Mouse (Mus musculus) midbrain, postnatal 0 days (tissue): ENCODE results near the gene Clic4. TPM values are rescaled to one million over a fixed set of nuclear protein-coding genes. Genes with fewer than 3 reads are reported as not detected.

Experiments
- ATAC-seq: fragments of 200-750 bp; cut with Nextera tagmentation; 2 replicates; pipeline ENCODE4 v1.8.0; 2017; ENCODE audit warnings: moderate number of reproducible peaks, mild to moderate bottlenecking, moderate TSS enrichment, moderate library complexity; ENCODE audit not compliant: low FRiP score
- DNase-seq: peaks from one replicate; pipeline ENCODE4 v3.0.0-alpha.2; 2015; ENCODE audit warnings: low spot score
- H3K27ac ChIP-seq: fragments of 300-500 bp; sonication (generic); 2 replicates; pipeline ENCODE4 v1.5.1; 2014; ENCODE audit warnings: low read depth, mild to moderate bottlenecking, low read length, mixed read lengths
- H3K27me3 ChIP-seq: fragments of 300-500 bp; sonication (generic); 2 replicates; pipeline ENCODE4 v1.6.1; 2014; ENCODE audit warnings: low read length, control low read depth, mixed read lengths; ENCODE audit not compliant: insufficient read depth
- H3K36me3 ChIP-seq: fragments of 300-500 bp; sonication (generic); 2 replicates; pipeline ENCODE4 v1.6.1; 2014; ENCODE audit warnings: low read length, control low read depth, mixed read lengths; ENCODE audit not compliant: insufficient read depth
- H3K4me1 ChIP-seq: fragments of 300-500 bp; sonication (generic); 2 replicates; pipeline ENCODE4 v1.6.1; 2014; ENCODE audit warnings: mild to moderate bottlenecking, control low read depth, antibody characterized with exemption, low read length, mixed read lengths; ENCODE audit not compliant: insufficient read depth
- H3K4me2 ChIP-seq: fragments of 300-500 bp; sonication (generic); 2 replicates; pipeline ENCODE4 v1.6.1; 2014; ENCODE audit warnings: low read depth, mild to moderate bottlenecking, low read length, mixed read lengths; ENCODE audit not compliant: poor library complexity, severe bottlenecking
- H3K4me3 ChIP-seq: fragments of 300-500 bp; sonication (generic); 2 replicates; pipeline ENCODE4 v1.5.1; 2014; ENCODE audit warnings: low read depth, mild to moderate bottlenecking, low read length, moderate library complexity
- H3K9ac ChIP-seq: fragments of 300-500 bp; sonication (generic); replicated peaks from 2 replicates; pipeline ENCODE4 v1.6.1; 2014; ENCODE audit warnings: mild to moderate bottlenecking, low read length, moderate library complexity, mixed read lengths; ENCODE audit not compliant: poor library complexity, severe bottlenecking
- H3K9me3 ChIP-seq: fragments of 300-500 bp; sonication (generic); 2 replicates; pipeline ENCODE4 v1.6.1; 2016; ENCODE audit warnings: low read length, control low read depth
- CTCF ChIP-seq: IDR thresholded peaks from 2 replicates; pipeline ENCODE4 v1.5.1; 2016; ENCODE audit warnings: antibody characterized with exemption, mild to moderate bottlenecking
- WGBS: fragments of 180-500 bp; shearing (Covaris S2); extraction: QIAGEN DNeasy Blood & Tissue Kit; methylation state at CpG from one replicate; pipeline ENCODE4 v1.1.7; 2014; 5-methylcytosine and 5-hydroxymethylcytosine counted together
- polyA plus RNA-seq: library from polyadenylated mRNA; unstranded; fragments of >200 nt; fragmentation: Nextera tagmentation; extraction: Ambion mirVana; gene quantifications from 2 replicates; pipeline ENCODE4 v1.2.1, GENCODE M21; 2015
- total RNA-seq: library from RNA; depleted of rRNA; stranded (reverse); fragments of >200 nt; gene quantifications from 2 replicates; pipeline ENCODE4 v1.2.3, GENCODE M21; 2014

Gene Clic4
- total and polyA plus RNA-seq, 2 experiments from 2014 or later, result 38.0 to 47.4 TPM

DNA sequence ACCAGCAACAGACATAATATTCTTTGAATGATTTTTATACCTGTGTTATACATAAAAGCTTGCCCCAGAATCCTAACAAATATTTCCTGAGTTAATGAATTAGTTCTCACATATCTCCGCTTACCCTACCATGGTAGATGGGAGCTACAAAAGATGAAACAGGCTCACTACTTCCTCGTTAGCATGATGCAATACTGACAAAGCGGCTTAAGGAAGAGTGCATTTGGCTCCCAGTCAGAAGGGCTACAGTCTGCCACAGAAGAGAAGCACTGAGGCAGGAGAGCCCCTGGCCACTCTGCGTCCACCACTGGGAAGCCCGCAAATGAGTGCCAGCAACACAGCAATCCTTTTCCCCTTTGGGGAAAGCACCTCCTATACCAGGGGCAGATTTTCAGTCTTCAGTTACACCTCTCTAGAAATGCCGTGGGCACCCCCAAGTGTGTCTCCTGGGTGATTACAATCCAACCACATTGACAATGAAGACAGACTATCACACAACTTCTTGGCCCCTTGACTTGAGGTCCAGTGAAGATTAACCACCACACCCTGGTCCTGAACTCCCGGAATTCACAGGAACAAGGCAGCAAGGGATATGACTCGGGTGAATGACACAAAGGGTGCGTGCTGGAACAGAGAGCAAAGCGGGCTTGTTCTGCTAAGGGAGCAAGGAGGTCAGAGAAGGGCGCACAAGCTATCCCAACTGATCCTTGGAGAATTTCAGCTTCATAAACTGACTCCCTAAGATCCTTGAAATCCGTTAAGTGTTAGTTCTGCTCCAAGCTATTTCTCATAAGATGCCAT lies 19.2 kb downstream of the Clic4 start:
- no peak for TF ChIP-seq CTCF
- Histone ChIP-seq H3K9ac (no peak overlapping the region), H3K27ac (no peak overlapping the region), H3K4me3 (no peak overlapping the region), H3K4me2 (no peak overlapping the region), H3K4me1 (no peaks in the 10 kb centered on the region), H3K27me3 (no peaks in the 10 kb centered on the region), H3K36me3 (no peaks in the 10 kb centered on the region), H3K9me3 (no peaks in the 10 kb centered on the region)
- no peak for ATAC-seq
- no peak for DNase-seq
- WGBS, result 85% methylated on average over 12 of the region's 12 CpGs

DNA sequence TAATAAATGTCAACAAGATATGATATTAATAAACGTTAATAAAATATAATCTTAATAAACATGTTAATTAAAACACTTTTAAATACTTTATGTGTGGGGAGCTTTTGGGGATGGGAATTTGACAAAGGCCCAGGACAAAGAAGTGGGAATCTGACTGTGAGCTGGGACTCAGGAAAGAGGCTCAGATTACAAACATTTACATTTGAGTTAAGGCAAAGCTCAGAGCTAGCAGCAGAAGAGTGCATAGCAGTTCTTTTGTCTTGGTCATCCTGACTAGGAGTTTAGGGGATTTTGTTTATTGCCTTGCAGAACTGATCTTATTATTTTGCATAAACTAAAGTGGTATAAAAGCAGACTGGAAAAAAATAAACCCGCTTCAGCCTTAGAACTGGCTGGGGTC lies 20.8 kb downstream of the Clic4 start:
- H3K9ac ChIP-seq, result no peak overlapping the region
- no peak overlapping the region for H3K4me2 ChIP-seq
- H3K4me1 ChIP-seq, result no peaks in the 10 kb centered on the region
- H3K27me3 ChIP-seq, result no peaks in the 10 kb centered on the region
- H3K4me3 ChIP-seq, result no peak overlapping the region
- 9% methylated on average over 2 of the region's 2 CpGs for WGBS
- DNase-seq, result no peak
- no peaks in the 10 kb centered on the region for H3K36me3 ChIP-seq
- ATAC-seq, result no peak
- no peaks in the 10 kb centered on the region for H3K9me3 ChIP-seq
- no peak for TF ChIP-seq CTCF
- H3K27ac ChIP-seq, result no peak overlapping the region

DNA sequence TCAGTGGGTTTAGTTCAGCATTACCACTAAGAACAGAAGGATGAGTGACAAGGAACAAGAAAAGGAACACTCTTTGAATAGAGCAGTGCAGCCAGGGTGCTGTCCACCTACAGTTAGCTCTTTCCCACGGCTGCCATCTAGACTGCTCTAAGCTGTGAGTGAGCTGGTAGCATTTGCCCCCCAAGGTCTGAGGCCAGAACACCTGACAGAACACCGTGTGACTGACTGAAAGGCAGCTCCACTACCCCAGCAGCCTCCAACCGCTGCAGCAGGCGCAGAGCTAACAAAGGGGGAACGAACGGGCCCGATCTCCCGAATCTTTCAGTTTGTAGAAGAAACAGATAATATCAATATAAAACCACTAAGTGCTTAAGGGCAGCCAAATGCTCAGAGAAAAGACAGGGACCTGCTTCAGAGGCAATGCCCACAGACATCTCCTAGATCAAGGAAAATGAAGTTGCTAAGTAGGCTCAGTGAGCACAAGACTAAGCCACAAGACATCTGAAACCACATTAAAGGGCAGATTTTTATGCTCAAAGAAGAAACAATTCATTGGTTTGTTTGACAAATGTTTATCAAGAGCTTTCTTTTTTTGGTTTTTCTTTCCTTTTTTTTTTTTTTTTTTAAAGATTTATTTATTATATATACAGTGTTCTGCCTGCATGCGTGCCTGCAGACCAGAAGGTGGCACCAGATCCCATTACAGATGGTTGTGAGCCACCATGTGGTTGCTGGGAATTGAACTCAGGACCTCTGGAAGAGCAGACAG lies 24.2 kb downstream of the Clic4 start:
- H3K9ac ChIP-seq, result no peak overlapping the region
- no peaks in the 10 kb centered on the region for H3K9me3 ChIP-seq
- no peak overlapping the region for H3K4me2 ChIP-seq
- no peak overlapping the region for H3K27ac ChIP-seq
- no peak for DNase-seq
- no peak; the same call in 1 of the 2 replicates for TF ChIP-seq CTCF
- H3K4me3 ChIP-seq, result no peak overlapping the region
- 67% methylated on average over 9 of the region's 9 CpGs for WGBS
- H3K27me3 ChIP-seq, result no peaks in the 10 kb centered on the region
- H3K36me3 ChIP-seq, result no peaks in the 10 kb centered on the region
- ATAC-seq, result no peak
- H3K4me1 ChIP-seq, result no peaks in the 10 kb centered on the region

DNA sequence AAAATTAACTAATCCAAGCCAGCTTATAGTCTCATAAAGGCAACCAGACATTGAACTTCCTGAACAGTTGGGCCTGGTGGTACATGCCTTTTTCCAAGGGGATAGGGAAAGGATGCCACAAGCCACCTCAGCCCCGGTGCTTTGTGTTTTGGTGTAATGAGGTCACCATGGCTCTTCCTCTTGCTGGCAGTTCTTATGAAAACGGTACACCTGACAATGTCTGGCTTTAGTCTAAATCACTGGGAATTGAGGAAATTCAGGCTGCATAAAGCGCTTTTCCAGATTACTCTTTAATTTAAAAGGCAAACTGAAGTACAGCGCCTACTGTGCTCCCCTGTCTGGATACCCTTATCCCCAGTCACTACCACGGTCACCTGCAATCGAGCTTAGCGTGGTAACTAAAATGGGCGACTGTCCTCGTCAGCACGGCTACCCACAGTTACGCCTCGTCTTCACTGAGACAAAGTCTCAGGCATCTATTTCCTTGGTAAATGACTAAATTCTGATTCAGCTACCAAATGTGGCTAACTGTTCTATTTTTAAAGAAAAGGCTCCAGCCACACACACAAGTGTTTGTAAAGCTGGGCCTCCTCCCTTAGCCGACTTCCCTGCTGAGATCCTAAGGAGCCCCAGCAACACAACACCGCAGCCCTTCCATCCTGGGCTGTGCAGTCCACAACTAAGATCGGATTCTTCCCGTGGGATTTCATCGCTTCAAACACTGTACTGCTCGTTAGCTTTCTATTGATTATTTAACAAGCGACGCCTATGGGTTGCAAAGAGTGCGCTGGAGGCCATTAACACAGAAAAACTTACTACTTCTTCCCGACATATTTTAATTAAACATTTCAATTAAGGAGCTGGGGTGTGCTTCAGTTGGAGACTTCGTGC lies 25.5 kb downstream of the Clic4 start:
- Histone ChIP-seq H3K4me2 (no peak overlapping the region), H3K4me1 (no peaks in the 10 kb centered on the region), H3K9me3 (no peaks in the 10 kb centered on the region), H3K9ac (no peak overlapping the region), H3K36me3 (no peaks in the 10 kb centered on the region), H3K27ac (0 out of 2 replicates have a peak overlapping the region, but pooled peaks have one; percentile 12), H3K4me3 (no peak overlapping the region), H3K27me3 (no peaks in the 10 kb centered on the region)
- TF ChIP-seq CTCF, result no peak
- ATAC-seq (no peak), DNase-seq (no peak)
- 55% methylated on average over 23 of the region's 23 CpGs for WGBS

DNA sequence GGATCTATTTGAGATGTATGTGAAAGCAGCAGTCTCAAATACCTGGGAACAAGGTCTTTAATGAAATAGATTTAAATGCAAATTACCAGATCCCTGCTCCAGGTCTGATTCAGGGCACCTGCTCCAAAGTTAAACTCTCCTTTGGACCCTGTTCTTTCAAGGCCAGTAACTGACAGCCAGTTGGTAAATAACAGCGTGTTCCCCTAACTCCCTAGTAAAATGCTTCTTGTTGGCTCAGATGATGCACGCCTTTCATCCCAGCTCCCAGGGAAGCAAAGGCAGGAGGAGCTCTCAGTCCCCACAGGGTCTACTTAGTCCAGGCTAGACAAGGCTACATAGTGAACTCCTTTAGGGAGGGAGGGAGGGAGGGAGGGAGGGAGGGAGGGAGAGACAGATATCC lies 26.2 kb downstream of the Clic4 start:
- TF ChIP-seq CTCF, result no peak
- H3K4me3 ChIP-seq, result no peak overlapping the region
- H3K9ac ChIP-seq, result no peak overlapping the region
- no peaks in the 10 kb centered on the region for H3K4me1 ChIP-seq
- 50% methylated on average over 2 of the region's 2 CpGs for WGBS
- no peak for DNase-seq
- H3K36me3 ChIP-seq, result no peaks in the 10 kb centered on the region
- H3K9me3 ChIP-seq, result no peaks in the 10 kb centered on the region
- H3K27ac ChIP-seq, result no peak overlapping the region
- no peak for ATAC-seq
- no peak overlapping the region for H3K4me2 ChIP-seq
- H3K27me3 ChIP-seq, result no peaks in the 10 kb centered on the region
